Mouse (Mus musculus) heart, postnatal 0 days (tissue): ENCODE measurements around the gene Slc17a5.

Source experiments
- CTCF ChIP-seq: IDR thresholded peaks from 2 replicates; pipeline ENCODE4 v1.5.1; 2016; ENCODE audit warnings: antibody characterized with exemption, control low read depth, low read depth
- EP300 ChIP-seq: IDR thresholded peaks from 2 replicates; pipeline ENCODE4 v1.6.1; 2016; ENCODE audit warnings: antibody characterized with exemption, low read depth

GRCm38 (mm10) chr9:78587218-78587883 lies 490 bp downstream of the Slc17a5 start:
- TF ChIP-seq CTCF (no peak), EP300 (no peak)
